Mouse (Mus musculus) heart, adult 2 months (tissue): Measurements from ENCODE around the gene Gm10382.

Source experiments
- CTCF ChIP-seq: fragments of 200-600 bp; IDR thresholded peaks from 2 replicates; pipeline ENCODE4 v1.8.1; 2022; ENCODE audit warnings: antibody characterized with exemption, mild to moderate bottlenecking, moderate library complexity
- EP300 ChIP-seq: fragments of 200-500 bp; IDR thresholded peaks from 2 replicates; pipeline ENCODE4 v1.6.1; 2011; ENCODE audit warnings: low read depth, low read length, control low read depth; ENCODE audit not compliant: insufficient read depth

DNA sequence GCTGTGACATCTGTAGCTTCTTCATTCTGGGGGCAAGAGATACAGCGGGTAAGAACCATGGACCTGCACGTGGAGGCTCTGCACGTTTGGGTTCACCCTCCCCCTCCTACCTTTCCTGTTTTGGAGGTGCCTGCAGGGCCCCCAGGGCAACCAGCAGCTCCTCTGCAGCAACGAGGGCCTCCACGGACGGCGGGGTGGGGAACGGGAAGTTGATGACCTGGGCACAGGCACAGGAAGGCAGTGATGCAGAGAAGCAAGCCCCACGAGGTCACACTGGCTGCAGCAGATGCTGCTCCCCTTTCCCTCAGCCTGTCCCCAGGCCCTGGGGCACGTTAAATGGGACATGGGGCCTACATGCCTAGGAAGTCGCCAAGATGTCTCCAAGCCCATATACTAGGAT, 30.0 kb downstream of the Gm10382 start:
- TF ChIP-seq EP300 = no peak
- no peak for TF ChIP-seq CTCF
